Mouse (Mus musculus) cerebellum, adult 2 months (tissue): ENCODE results near the gene D130040H23Rik.

Experiments
- CTCF ChIP-seq: fragments of 200-500 bp; IDR thresholded peaks from 2 replicates; pipeline ENCODE4 v1.5.1; 2011; ENCODE audit warnings: low read depth, mild to moderate bottlenecking, control low read depth, low read length, moderate library complexity, borderline replicate concordance; ENCODE audit not compliant: insufficient read depth
- POLR2A ChIP-seq: fragments of 200-500 bp; IDR thresholded peaks from 2 replicates; pipeline ENCODE4 v1.6.1; 2011; ENCODE audit warnings: low read length, control low read depth, borderline replicate concordance; ENCODE audit not compliant: insufficient read depth

DNA sequence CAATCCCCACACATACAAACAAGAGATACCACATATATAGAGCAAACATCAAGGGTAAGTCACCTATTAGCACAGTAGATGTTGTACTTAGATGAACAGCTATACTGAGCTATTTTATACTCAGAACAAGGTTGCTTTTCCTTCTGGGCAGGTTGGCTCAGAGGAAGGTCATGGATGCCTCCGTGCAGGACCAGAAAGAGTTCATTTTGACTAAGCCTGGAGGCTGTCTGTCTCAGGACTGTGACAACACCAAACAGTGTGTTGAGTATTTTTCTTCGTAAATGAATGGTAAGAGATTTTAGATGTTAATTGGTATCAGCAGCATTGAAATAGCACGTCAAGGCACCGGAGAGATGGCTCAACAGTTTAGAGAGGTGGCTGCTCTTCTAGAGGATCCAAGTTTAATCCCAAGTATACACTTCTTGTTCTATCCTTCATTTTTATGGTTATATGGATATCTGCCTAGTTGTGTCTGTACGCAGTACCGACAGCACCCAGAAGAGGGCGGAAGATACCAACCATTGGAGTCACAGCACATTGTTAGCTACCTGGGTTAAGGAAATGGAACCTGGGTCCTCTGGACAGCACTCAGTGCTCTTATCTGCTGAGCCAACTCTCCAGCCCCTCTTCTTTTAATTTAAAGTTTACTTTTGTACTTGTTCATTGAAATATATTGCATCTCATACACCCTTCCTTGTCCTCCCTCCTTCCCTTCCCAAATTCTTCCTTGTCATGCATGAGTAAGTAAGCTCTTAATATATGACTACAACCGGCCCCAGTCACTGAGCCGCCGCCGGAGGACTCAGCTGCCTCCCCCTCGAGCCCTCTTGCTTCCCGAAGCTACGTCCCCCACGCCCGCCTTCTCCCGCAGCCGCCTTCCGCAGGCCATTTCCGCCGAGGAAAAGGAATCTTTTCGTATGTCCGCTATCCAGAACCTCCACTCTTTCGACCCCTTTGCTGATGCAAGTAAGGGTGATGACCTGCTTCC lies 57.7 kb downstream of the D130040H23Rik start:
- TF ChIP-seq POLR2A = no peak
- peak; percentile 86 for TF ChIP-seq CTCF
